Mouse (Mus musculus): Measurements from ENCODE around the gene Otub1.

Gene Otub1

DNA sequence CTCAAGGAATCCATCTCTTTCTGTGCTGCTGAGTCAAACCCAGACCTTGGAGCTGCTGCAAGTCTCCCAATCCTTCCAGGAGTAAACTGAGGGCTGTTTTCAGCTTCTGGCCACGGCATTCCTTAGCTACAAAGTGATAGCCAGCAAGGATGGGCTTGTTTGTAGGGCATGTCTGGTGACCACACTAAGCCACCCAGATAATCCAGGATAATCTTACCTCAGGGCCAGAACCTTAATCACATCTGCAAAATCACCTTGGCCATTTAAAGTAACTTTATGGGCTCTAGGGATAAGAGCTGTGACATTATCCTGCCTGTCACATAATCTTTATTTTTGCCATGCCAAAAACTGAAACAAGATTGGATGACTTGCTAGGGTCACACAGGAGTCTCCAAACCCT, 6.1 kb upstream of the Otub1 start:
- intact Hi-C loops (cut with DNase I) = no loop called here

- intact Hi-C loops (cut with DNase I) = no loop called here
These were observed 4.0 kb upstream of the Otub1 start for GRCm38 (mm10) chr19:7209907-7210646.

- intact Hi-C loops (cut with DNase I) = no loop called here
These were observed 790 bp downstream of the Otub1 start for GRCm38 (mm10) chr19:7205326-7205725.

GRCm38 (mm10) chr19:7204898-7205297, 1.2 kb downstream of the Otub1 start:
- intact Hi-C loops (cut with DNase I) = no loop called here

- intact Hi-C loops (cut with DNase I) = no loop called here
These were observed 5.7 kb downstream of the Otub1 start for GRCm38 (mm10) chr19:7200427-7200826.

DNA sequence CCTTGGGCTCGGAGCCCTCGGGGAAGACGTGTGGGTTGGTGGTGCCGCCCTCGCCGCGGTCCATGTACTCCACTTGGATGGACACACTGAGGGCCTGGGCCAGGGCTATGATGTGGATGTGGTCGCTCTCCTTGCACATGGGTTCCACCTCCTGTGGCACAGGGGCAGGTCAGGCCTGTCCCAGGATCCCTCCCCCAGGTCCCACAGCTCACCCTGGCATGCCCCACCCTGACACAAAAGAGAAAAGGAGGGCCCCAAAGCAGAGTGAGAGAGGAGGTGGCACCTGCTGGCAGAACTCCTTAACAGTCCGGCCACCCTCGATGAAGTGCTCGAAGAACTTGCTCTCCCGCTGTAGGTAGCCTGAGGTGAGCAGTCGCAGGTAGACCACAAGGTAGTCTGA, 7.0 kb downstream of the Otub1 start:
- intact Hi-C loops (cut with DNase I) = no loop called here

DNA sequence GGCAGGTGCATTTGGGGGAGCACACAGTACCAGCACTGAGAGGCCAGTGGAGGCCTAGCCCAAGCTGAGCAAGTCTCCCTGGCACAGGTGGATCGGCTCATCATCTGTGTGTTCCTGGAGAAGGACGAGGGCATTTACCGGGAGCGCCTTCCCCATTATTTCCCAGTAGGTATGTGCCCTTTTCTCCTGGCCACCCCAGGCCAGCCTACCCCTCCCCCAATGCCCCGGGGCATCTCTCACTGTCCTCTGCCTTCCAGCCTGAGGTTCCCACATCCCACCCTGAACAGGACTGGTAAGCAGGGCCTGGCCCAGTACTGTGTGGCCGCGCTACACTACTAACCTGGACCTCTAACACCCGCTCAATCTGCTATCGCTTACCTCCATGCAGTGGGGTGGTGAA, 8.7 kb downstream of the Otub1 start:
- intact Hi-C loops (cut with DNase I) = no loop called here

- intact Hi-C loops (cut with DNase I) = loop anchor here (1.0 kb wide), 1 partner anchor 130 kb away; no protein-coding TSS in a partner anchor
These were observed 9.3 kb downstream of the Otub1 start for GRCm38 (mm10) chr19:7196741-7197270.

GRCm38 (mm10) chr19:7195900-7196728, 10.0 kb downstream of the Otub1 start:
- intact Hi-C loops (cut with DNase I) = loop anchor here (1.0 kb wide), 1 partner anchor 129 kb away; no protein-coding TSS in a partner anchor

DNA sequence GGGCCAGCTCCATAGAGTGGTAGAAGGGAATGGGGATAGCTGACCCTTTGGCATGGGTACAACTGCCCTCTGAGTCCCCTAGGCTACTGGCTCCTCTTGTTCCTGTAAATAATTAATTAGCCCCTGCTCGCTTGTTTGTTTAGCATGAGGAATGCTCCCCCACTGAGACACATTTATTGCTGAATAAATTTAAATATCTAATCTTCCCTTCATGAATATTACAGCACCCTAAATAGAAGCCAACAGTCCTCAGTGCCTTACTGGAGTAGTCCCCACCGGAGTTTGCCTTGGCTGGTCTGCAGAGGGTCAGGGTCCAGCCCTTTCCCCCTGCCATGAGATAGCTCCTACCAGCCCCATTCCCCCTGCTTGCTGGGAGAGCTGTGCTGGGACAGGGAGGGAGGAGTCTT, 13.6 kb downstream of the Otub1 start:
- intact Hi-C loops (cut with DNase I) = no loop called here

GRCm38 (mm10) chr19:7191639-7192038, 14.5 kb downstream of the Otub1 start:
- intact Hi-C loops (cut with DNase I) = no loop called here

- intact Hi-C loops (cut with DNase I) = no loop called here
These were observed 15.1 kb downstream of the Otub1 start for GRCm38 (mm10) chr19:7190986-7191385.

DNA sequence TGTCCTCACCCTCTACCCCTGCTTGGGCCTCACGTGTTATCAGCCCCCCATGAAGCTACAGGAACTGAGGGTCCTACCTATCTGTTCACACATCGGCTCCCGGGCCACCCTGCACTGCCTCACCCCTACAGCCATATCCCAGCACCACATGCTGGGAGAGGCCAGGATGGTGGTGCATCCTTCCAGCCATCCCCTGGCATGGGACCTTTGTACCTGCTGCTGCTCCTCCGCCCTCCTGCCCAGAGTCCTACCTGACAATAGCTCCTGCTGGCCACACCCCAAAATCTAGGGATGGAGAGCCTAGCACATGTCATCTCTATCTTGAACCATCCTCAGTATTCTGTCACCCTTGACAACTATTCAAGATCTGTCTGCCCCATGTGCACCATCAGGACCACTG, 17.1 kb downstream of the Otub1 start:
- intact Hi-C loops (cut with DNase I) = no loop called here

DNA sequence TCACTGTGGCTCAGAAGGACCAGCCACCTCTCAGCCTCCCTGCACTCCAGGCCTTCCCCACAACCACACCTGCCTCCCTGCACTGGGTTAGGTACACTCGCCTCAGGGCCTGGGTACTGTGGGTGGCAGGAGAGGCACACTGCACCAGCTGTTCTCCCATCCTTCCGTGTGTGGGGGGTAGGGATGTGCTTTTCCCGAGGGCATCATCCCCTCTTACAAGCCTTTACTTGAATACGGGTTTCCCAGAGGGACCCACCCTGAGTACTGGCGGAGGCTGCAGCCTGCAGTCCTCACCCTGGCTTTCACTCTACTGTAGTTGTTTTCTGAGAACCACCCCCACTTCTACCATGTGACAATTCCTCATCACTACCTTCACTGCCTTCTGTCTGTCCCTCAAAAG, 19.0 kb downstream of the Otub1 start:
- intact Hi-C loops (cut with DNase I) = no loop called here

DNA sequence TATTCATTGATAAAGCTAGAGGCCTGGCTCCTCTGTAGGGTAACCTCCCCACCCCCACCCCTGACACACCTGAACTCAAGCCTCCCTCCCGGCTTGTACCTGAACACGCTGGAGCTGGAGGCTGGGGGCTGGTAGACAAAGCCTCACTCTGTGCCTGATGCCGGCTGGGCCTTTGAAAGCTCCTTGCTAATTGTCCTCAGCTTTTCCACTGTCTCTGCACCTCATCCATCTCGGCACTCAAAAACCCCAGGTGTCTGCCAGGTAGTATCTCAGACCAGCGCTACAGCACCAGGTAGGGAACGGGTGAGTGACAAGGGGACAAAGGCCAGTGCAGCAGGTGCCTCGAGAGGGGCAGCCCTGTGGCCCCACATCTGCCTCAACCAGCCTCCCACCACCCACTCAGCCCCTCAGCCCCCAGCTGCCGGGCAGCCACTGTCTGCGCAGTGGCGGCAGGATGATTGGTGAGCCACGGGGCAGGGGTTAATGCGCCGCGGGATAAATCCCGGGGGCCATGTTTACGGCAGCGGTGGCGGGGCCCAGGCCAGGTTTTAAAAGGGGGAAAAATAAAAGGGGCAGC, 20.3 kb downstream of the Otub1 start:
- intact Hi-C loops (cut with DNase I) = no loop called here

GRCm38 (mm10) chr19:7185059-7185458, 21.1 kb downstream of the Otub1 start:
- intact Hi-C loops (cut with DNase I) = no loop called here

- intact Hi-C loops (cut with DNase I) = no loop called here
These were observed 22.7 kb downstream of the Otub1 start for GRCm38 (mm10) chr19:7183419-7183818.

DNA sequence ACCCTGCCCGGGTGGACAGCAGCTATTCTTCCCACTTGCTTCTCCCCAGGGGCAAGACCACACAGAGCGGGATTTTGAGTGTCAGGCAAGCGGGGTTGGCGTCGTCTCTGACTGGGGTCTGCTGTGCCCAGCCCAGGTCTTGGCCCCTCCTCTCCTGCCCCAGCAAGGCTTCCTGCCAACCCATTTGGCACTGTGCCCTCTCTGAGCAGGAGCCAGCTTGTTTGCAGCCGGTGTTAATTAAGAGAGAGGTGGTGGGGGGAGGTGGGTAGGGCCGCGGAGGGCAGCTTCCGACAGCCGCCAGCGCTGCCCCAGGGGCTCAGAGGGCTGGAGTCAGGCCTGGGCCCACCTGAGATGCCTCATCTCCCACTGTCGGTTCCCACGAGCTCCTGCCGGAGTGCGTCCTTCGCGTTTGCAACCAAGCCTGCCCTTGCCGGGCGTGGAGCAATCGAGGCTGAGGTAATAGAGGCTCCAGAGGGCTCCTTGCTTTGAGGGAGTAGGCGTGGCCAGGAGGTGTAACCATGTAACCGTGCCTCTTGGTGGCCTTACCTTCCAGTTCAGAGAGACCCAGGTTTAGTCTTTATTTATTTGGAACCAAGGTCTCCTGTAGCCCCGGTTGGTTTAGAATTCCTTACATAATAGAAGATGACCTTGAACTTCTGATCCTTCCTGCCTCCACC, 23.7 kb downstream of the Otub1 start:
- intact Hi-C loops (cut with DNase I) = no loop called here

- intact Hi-C loops (cut with DNase I) = no loop called here
These were observed 24.6 kb downstream of the Otub1 start for GRCm38 (mm10) chr19:7181496-7181895.

- intact Hi-C loops (cut with DNase I) = no loop called here
These were observed 25.2 kb downstream of the Otub1 start for GRCm38 (mm10) chr19:7180756-7181405.
